Mouse (Mus musculus) adrenal gland, postnatal 10 days (tissue): ENCODE measurements around the gene Amtn. TPM values are rescaled to one million over a fixed set of nuclear protein-coding genes. Genes with fewer than 3 reads are reported as not detected.
"Not testable (repeated sequence)": the region's sequence is repeated elsewhere in the genome, so short reads cannot be mapped to it uniquely, and the experiment has no call there.

ENCODE experiments used
- DNase-seq: peaks from one replicate; pipeline ENCODE4 v3.0.0; 2021; ENCODE audit warnings: mixed read lengths
- long read RNA-seq, 2 experiments: library from polyadenylated mRNA; stranded (forward); transcript quantifications; one replicate each; pipeline ENCODE4 v2.0.0; 2021
- total RNA-seq, 2 experiments: library from RNA; stranded (reverse); gene quantifications; 2 replicates each; pipeline ENCODE4 v1.2.3; 2021

Gene Amtn
- total RNA-seq = not detected
- long read RNA-seq, experiment 1 = 0 reads
- long read RNA-seq, experiment 2 = 0 reads

- no peak for DNase-seq
Measured at GRCm38 (mm10) chr5:88375808-88376207, at the start of gene Amtn. Gene Amtn (plus strand): TSS chr5:88376108.

DNA sequence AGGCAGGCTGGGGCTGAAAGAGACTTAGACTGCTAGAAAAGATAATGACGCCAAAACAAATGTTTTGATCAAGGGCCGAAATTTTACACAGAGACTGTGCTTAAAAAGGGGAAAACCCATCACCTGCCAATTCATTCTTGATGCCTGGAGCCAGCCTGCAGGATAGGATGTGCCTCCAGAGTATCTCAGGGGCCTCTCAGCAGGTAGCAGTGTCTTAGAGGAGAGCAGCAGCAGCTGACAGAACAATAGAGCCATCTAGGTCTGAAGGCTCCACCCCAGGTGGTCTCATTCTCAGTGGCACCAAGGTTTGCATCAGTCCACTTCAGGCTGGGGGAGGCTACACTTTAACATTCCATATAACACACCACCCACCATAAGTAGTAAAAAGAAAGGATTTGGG is 27.4 kb upstream of the Amtn start:
- not testable (repeated sequence) for DNase-seq

- peak; percentile 47 for DNase-seq
Measured at GRCm38 (mm10) chr5:88364768-88365167, 11.1 kb upstream of the Amtn start.

- no peak for DNase-seq
Measured at GRCm38 (mm10) chr5:88366886-88367285, 9.0 kb upstream of the Amtn start.

GRCm38 (mm10) chr5:88370578-88371232 is 5.2 kb upstream of the Amtn start:
- DNase-seq = no peak

- no peak for DNase-seq
Measured at GRCm38 (mm10) chr5:88372563-88372962, 3.3 kb upstream of the Amtn start.

DNA sequence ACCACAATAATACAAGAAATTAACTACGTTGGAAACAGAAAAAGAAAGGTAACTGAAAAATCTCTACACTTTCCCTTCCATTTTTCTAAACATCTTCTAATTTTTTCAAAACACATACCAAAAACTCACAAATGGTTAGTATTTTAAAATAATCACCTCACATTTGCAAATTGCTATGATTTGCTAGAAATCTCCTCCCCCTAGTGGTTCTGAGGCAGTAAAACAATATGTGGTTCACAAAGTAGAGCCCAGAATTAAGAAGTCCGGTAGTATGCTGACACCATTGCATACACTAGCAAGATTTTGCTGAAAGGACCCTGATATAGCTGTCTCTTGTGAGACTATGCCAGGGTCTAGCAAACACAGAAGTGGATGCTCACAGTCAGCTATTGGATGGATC is 16.1 kb downstream of the Amtn start:
- not testable (repeated sequence) for DNase-seq

DNA sequence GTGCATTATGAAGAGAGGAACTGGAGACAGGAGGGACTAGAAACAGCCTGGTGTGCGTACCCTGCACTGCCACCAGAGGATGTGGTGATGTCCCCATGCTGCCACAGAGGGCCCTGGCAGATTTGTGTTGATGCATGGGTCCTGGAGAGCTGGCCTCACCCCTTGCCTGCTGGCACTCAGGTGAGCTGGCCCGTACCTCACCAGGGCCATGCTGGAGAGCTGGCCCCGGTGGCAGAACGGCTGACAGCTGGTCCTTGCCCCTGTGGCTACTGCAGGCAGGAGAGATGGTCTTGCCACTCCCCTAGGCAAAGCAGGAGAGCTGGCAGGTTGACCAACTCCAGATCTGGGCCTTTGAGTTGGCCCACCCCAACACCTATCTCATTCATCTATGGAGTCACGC is 22.7 kb downstream of the Amtn start:
- no peak for DNase-seq

DNA sequence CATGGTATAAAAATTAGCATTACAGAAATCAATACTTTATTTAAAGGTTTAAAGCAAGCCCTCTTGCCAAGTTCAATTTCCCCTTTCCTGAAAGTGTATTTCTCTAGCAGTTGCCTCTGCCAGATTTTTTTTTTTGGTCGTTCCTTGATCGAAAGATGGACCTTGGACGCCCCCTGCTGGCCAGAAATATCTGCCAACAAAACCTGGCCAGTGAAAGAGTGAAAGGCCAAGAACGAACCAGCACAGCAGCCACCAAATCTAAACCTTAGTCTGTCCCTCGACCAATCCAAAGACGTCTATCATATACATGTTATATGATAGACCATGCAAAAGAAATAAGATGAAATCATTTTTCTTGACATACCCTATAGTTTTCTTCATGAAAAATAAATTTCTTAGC is 23.9 kb downstream of the Amtn start:
- peak; percentile 88 for DNase-seq

DNA sequence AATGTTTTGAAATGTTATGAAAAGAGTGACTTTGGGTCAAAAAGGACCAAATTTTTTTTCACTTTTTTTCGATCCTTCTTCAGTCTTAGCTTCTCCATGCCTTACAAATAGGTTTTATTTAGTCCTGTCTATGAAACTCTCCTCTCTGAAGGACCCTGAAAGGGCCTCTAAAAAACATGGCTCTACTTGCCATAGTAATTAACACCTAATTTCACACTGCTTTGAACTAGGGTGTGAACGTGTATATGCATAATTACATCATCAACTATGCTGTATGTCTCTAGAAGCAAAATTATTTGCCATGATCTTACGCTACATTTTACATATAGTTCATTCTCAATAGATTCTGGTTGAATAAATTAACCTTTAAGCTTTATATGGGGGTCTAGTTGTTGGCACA is 25.6 kb downstream of the Amtn start:
- no peak for DNase-seq

DNA sequence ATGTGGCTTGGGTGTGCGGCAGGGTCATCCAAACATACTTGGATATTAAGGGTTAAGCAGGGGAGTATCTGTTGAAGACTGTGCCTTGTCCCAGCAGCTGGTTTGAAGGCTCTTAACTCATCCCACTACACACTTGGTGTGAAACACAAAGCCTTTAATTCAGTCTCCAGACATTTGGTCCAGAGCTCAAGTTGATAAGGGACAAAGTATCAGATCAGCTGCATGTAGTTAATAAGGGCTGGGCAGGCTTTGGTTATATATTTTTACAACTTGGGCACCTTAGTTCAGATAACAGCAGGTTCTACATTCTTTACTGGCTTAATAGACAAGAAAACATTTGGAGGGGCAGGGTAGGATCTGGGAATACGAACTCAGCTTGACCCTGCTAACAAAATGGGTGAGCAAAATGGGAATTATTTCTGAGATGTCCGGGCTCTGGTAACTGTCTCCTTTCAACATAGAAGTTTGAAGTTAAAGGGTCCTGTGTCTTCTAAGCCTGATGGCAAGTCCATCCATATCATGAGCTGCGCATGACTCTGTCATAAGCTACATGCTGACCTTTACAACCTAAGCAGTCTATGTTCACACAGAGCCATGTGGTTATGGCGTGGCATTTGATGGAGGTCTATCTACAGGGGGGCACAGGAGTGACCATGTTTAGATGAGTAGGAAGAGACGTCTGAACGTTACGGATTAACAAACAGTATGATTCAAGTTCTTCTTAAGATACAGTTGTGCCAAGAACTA is 44.6 kb downstream of the Amtn start:
- DNase-seq = no peak

DNA sequence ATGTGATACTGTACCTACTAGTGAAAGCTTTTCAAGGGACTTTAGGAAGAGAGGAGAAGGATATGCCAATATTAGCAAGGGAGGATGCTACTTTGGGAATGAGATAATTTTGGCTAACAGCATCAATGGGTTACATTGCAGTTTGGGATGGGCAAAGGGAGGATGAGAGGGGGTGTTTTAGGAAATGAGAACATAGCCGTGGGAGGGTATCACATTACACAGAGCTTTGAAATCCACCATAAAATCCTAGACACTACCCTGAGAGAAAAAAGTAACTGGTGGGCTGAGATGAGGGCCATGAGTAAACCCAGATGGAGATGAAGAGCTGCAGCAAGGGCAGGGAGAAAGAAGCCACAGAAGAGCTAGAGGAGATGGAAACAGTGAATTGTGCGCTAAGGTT is 49.0 kb downstream of the Amtn start:
- not testable (repeated sequence) for DNase-seq

GRCm38 (mm10) chr5:88426753-88427152 is 50.8 kb downstream of the Amtn start:
- no peak for DNase-seq

Other genes with a start within 250 kb of the Amtn start
- gene Gm11115, start 222.0 kb upstream of the Amtn start, total RNA-seq = not detected
- gene Gm7714, start 107.2 kb upstream of the Amtn start, total RNA-seq = not detected
- gene Prol1, start 58.8 kb upstream of the Amtn start, total RNA-seq = not detected
- gene Ambn, start 79.9 kb downstream of the Amtn start, total RNA-seq = not detected
- gene Enam, start 111.9 kb downstream of the Amtn start, total RNA-seq = not detected
- gene Jchain, start 151.8 kb downstream of the Amtn start, total RNA-seq = 1 to 10 TPM in 1 of 2 experiments, under 1 TPM in 1; 0.75 to 1.4 TPM
- 10 to 100 TPM; 30.5 to 31.9 TPM for gene Utp3, start 178.4 kb downstream of the Amtn start, total RNA-seq
- 10 to 100 TPM; 20.7 to 32.5 TPM for gene Rufy3, start 188.9 kb downstream of the Amtn start, total RNA-seq